23 mouse cellular contexts compared by ENCODE assay signal in the genomic region with DNA sequence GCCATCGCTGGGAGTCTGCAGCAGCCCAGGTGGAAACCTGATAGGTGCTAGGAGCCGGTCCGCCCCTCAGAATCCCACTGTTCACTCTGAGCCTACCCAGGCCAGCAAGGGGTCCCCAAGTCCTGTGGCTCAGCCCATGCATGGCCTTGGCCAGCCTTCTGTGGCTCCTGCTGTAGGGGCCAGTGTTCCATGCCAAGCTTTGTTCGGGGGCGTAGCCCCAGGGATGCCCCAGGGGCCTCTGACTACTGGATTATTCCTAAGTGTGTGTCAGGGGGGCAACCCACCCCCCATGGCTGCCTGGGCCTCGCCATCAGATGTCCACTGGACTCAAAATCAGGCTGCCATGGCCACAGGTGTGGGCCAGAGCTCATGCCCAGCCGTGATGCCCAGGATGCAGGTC. TPM values are rescaled to one million over a fixed set of nuclear protein-coding genes. Genes with fewer than 3 reads are reported as not detected.
"Had no signal": no experiment of that assay in that cellular context is flagged by ENCODE, and none has a peak within 500 bp of the region (broad histone marks: within the 10 kb centered on the region; RNA-seq: fewer than 3 reads in every experiment).

No protein-coding gene starts in this region.

- ATAC-seq: midbrain, embryonic 16.5 days had no signal

- DNase-seq: kidney, adult 9 months; layer of hippocampus, adult 9-11 months; liver, embryonic 13.5 days; lung, adult 2 months; lung, postnatal 14 days; right cerebral cortex, adult 18-20 months; right cerebral cortex, postnatal 4 days; thymus, adult 2 months; thymus, postnatal 14 days; thymus, postnatal 4 days had no signal

- H3K4me2 ChIP-seq: liver, embryonic 13.5 days; midbrain, embryonic 12.5 days had no signal

- H3K9me3 ChIP-seq: liver, embryonic 13.5 days; midbrain, embryonic 12.5 days had no signal

- H3K27ac ChIP-seq: kidney, postnatal 0 days; layer of hippocampus, adult 2 months; liver, embryonic 13.5 days; midbrain, embryonic 12.5 days; stomach, postnatal 0 days had no signal

- H3K36me3 ChIP-seq: liver, embryonic 13.5 days; midbrain, embryonic 12.5 days had no signal

- H3K4me3 ChIP-seq: layer of hippocampus, adult 2 months; liver, embryonic 13.5 days; midbrain, embryonic 12.5 days; myocyte had no signal

- H3K9ac ChIP-seq: liver, embryonic 13.5 days; midbrain, embryonic 12.5 days had no signal

RNA-seq across cellular contexts. Expression of a gene that starts 4.4 kb away (rescaled TPM):
- polyA plus RNA-seq: limb, embryonic 11.5 days; limb, embryonic 14.5 days; liver, embryonic 13.5 days; lung, embryonic 16.5 days; midbrain, embryonic 12.5 days; midbrain, embryonic 16.5 days; neural tube, embryonic 11.5 days; neural tube, embryonic 14.5 days had no signal

RNA-seq across cellular contexts. Expression of a gene that starts 10.7 kb away (rescaled TPM):
- polyA plus RNA-seq: limb, embryonic 11.5 days; liver, adult 2 months; liver, embryonic 13.5 days; liver, embryonic 16.5 days; lung, adult 2 months; lung, embryonic 16.5 days; midbrain, embryonic 16.5 days; neural tube, embryonic 11.5 days; neural tube, embryonic 14.5 days; stomach, postnatal 0 days had no signal
